Mouse (Mus musculus): ENCODE results near the gene Ogfrl1.

DNA sequence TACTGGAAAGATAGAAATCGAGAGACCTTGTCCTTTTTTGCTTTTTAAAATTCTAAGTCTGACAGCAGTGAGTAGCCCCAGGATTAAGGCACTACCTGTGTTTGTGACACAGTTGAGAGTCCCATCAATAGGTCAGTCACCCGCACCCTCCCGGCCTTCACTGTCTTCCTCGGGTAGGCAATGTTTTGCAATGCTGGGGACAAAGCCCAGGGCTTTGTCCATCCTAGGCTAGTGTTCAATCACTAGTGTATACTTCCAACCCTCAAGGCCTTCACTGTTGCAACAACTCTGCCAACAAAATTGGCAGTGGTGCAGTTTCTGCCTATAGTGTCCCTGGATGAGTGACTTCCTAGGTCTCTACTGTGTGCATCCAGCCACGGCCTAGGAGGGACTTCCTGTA is 14.0 kb upstream of the Ogfrl1 start:
- no peak for TF ChIP-seq POLR2A (IDR thresholded peaks at IDR 0.05; ENCODE audit: insufficient read depth, low read length)
- no peak for TF ChIP-seq EP300 (IDR thresholded peaks at IDR 0.05; ENCODE audit: insufficient read depth, low read depth, low read length)
